Mouse (Mus musculus): ENCODE results near the gene Cerk.
"Not testable (repeated sequence)": the region's sequence is repeated elsewhere in the genome, so short reads cannot be mapped to it uniquely, and the experiment has no call there.

Gene Cerk

DNA sequence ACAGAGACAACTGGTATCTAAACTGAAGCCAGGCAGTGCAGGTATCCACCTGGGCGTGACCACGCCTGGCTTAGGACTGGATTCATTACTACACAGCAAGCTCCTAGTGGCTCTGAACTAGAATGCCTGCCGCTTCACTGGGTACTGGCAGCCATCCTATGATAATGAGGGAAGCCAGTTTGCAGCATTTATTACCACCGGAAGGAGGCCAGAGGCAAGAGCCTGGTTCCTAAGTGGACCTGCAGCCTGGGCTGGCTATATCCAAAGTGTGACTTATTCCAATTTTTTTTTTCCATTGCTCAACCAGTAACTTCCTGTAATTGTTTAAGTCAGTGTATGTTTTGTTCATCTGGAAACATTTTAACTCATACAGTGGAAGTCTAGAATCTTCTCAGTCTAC, 20.4 kb upstream of the Cerk start:
- no peak for DNase-seq (ENCODE audit: low spot score)

DNA sequence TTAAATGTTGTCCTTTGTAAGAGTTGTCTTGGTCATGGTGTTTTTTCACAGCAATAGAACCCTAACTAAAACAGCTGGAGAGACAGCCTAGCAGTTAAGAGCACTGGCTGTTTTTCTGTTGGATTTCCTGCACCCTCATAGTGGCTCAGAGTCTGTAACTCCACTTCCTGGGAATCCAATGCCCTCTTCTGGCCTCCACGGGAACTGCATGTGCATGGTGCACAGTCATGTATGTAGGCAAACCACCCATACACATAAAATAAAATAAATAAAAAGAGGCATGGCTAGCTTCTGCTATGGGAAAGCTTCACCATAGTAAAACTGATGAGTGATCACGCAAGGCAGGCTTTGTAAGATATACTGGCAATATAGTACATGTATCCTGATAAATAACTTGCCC, 19.4 kb upstream of the Cerk start:
- peak; percentile 30 for DNase-seq (ENCODE audit: low spot score)

DNA sequence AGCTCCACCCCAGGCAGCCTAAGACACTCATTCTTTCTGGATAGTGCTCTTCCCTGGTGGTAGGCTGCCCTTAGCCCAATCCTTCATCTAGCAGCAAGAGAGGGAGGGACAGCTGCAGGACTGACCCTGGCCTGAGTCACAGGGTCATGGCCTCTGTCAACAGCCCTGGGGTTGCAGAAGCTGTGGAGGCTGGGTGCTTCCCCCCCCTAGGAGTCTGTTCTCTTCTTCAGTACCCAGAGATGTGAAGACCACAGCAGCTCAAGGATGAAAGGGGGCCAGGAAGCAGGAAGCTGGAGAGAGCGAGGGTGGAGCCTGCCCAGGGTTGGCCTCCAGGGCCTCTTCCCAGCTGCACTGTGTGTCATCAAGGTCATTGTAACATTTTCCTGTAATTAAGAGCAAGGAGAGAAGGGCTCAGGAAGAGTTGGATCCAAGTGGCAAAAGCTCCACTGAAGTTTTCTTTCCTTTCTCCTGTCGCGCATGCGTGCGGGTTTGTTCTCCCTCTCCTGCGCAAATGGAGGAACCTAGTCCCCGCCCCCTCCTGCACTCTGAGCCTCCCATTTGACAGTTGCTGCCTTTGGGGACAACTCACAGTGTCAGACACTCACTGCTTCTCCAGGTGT, 18.1 kb upstream of the Cerk start:
- peak; percentile 51 for DNase-seq (ENCODE audit: low spot score)

DNA sequence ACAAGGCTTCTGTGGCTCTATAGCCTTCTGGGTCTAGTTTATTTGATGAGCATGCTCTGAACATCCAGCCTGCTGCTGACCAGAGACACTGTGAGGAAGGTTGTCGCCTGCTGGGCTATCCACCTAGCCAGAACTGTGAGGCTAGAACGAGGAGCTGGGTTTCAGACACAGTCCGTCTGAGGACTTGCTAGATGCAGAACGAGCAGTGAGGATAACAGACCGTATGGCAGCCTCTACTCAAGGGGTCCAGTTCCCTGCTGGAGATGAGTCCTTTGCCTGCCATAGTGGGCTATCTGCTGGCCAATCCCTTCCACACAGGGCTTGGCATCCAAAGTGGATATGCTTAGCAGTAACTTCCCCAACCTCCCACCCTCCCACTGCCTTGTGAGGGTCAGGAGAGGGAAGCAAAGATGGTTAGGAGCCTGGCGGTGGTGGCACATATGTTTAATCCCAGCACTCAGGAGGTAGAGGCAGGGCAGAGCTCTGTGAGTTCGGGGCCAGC, 17.4 kb upstream of the Cerk start:
- no peak for DNase-seq (ENCODE audit: low spot score)

DNA sequence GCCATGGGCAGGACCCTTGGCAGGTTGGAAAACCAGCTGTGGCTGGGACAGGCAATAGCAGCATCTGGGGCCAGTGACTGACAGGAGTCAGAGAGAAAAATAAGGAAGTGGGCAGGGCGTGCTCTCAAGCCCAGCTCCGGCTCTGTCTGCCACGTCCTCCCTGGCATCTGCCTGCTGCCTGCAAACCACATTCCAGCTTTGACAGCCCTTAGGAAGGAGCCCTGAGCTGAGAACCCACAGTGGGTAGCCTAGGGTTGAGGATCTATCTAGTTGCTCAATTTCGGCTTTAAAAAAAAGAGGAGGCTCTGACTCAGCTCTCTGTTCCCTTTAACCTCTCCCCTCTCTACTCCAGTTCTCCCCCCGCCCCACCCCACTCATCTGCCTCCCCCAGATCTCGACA, 16.7 kb upstream of the Cerk start:
- DNase-seq (ENCODE audit: low spot score) = no peak

GRCm38 (mm10) chr15:86201696-86202330, 15.9 kb upstream of the Cerk start:
- DNase-seq (ENCODE audit: low spot score) = no peak

DNA sequence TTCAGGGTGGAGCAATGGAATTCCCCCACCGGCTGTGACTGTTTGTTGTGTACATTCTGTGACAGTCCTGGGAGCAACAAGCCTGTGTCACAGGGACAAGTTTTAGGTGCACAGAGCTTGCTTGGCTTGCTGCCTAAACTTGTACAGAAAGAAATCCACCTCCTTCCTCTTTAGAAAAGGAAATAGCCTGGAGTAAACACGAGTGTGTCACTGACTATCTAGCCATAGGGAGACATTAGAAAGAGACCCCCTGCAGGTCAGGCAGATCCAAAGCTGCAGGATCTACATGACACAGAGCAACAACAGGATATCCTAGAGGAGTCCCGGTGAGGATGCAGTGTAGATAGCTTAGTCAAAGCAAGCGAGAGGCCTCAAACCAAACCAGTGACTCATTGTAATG, 15.2 kb upstream of the Cerk start:
- DNase-seq (ENCODE audit: low spot score) = no peak

DNA sequence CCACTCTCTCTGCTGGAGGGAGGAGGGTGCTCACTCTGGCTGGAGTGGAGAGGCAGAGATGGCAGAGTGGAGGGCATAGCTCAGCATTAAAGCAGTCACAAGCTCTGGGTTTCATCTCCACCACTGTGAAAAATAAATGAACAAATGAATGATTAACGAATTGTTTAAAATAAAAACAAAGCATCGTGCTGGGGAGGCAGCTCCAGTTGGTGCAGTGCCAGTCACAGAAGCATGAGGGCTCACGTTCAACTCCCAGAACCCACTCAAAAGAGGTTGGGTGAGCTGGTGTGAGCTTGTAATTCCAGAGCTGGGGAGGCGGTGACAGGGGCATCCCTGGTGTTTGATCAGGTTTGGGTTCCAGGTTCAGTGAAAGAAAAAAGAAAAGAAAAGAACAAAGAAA, 14.2 kb upstream of the Cerk start:
- DNase-seq (ENCODE audit: low spot score) = no peak

- no peak for DNase-seq (ENCODE audit: low spot score)
Observed at GRCm38 (mm10) chr15:86199482-86199881, 13.5 kb upstream of the Cerk start.

DNA sequence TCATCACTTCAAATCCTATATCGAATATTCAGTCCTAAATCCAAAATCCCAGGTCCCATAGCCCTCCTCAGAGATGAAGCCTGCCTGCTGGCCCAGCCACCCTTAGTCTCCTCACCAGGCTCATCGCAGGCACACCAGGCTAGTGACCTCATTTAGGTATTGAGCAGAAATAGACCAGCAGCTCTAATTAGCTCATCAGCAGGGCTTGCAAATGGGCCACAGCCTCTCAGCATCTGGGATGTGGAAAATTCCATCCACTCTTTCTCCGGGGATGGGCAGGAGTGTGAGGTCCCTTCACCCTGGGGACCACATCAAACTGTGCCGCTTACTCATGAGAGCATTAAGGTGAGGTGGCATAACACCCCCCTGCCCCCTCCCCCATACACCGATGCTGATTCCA, 13.1 kb upstream of the Cerk start:
- DNase-seq (ENCODE audit: low spot score) = no peak

DNA sequence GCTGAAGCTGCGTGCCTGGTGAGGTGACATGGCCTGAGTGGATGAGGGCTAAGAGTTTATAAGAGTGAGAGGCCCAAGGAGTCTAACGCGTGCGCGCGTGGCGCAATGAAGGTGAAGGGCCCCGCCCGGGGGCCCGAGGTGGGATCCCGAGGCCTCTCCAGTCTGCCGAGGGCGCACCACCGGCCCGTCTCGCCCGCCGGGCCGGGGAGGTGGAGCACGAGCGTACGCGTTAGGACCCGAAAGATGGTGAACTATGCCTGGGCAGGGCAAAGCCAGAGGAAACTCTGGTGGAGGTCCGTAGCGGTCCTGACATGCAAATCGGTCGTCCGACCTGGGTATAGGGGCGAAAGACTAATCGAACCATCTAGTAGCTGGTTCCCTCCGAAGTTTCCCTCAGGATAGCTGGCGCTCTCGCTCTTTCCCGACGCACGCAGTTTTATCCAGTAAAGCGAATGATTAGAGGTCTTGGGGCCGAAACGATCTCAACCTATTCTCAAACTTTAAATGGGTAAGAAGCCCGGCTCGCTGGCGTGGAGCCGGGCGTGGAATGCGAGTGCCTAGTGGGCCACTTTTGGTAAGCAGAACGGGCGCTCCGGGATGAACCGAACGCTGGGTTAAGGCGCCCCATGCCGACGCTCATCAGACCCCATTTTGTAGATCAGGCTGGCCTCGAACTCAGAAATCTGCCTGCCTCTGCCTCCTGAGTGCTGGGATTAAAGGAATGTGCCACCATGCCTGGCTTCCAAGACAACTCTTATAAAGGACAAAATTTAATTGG, 8.9 kb upstream of the Cerk start:
- not testable (repeated sequence) for DNase-seq (ENCODE audit: low spot score)

GRCm38 (mm10) chr15:86191933-86192332, 6.0 kb upstream of the Cerk start:
- DNase-seq (ENCODE audit: low spot score) = no peak

GRCm38 (mm10) chr15:86191505-86191904, 5.6 kb upstream of the Cerk start:
- DNase-seq (ENCODE audit: low spot score) = no peak

- no peak for DNase-seq (ENCODE audit: low spot score)
Observed at GRCm38 (mm10) chr15:86190387-86190786, 4.4 kb upstream of the Cerk start.

DNA sequence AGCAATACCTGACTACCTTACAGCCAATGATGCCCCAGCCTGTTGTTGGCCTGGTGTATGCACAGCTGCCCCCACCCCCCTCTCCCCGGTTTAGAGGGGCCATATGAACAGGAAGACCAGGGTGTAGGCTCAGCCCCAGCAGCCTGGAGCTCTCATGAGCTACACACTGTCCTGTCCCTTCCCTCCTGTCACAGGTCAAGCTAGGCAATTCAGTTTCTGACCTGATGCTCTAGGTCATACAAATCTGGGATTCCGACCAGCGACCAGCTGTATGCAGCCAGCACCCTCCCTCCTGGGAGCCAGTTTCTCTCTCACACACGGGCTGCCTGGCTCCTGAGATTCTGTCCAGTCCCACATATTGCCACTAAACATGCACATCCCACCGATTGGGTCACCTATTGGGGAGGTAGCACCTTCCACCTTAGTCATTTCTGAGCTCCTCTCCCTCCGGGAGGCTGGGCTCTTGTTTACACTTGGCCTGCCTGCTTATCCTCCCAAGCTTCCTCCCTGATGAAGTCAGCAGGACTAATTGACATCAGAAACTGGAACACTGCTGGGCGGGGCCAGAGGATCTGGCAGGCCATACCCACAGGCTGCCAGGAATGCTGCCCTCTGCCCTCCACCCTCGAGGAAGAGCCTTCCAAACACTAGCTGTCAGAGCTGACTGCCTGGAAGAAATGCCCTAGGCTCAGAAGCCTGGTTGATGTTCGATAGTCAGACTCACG, 3.0 kb upstream of the Cerk start:
- DNase-seq (ENCODE audit: low spot score) = peak; percentile 81

- DNase-seq (ENCODE audit: low spot score) = no peak
Observed at GRCm38 (mm10) chr15:86188186-86188585, 2.2 kb upstream of the Cerk start.

DNA sequence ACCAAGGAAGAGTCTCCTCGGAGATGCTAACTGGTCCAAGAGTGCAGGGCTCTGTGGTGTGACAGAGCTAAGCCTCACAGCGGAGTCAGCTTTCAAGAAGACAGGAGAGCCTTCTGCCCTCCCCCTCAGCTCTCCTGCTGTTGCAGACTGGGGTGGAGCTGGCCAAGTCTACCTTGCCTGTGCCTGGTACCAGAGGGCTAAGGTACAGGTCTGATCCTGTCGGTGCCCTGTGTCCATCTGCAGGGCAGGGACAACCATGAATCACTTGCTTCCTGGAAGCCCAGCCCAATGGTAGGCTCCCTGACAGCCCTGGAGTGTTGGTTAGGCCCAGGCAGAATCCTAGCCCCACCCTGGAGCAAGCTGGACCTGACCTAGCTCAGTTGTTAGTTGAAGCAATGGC, 745 bp upstream of the Cerk start:
- DNase-seq (ENCODE audit: low spot score) = no peak

- DNase-seq (ENCODE audit: low spot score) = peak; percentile 59
Observed at GRCm38 (mm10) chr15:86184851-86185688, 871 bp downstream of the Cerk start.

DNA sequence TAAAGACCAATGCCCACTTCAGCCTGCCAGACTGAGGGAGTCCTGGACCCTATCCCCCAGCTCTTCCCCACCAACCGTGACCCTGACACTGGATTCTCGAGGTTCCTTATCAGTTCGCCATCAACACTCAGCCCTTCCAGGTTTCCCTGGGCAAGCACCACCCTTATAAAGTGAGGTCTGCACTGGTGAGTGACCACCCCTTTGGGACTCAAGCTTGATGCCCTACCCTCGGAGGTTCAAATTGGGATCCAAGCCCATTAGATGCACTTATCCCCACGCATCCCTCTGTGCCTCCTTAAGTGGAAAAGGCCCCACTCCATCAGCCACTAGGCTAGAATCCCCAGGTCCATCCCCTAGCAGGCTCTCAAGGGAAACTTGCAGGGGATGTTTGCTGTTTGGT, 1.9 kb downstream of the Cerk start:
- DNase-seq (ENCODE audit: low spot score) = no peak

GRCm38 (mm10) chr15:86183484-86183883, 2.5 kb downstream of the Cerk start:
- no peak for DNase-seq (ENCODE audit: low spot score)

DNA sequence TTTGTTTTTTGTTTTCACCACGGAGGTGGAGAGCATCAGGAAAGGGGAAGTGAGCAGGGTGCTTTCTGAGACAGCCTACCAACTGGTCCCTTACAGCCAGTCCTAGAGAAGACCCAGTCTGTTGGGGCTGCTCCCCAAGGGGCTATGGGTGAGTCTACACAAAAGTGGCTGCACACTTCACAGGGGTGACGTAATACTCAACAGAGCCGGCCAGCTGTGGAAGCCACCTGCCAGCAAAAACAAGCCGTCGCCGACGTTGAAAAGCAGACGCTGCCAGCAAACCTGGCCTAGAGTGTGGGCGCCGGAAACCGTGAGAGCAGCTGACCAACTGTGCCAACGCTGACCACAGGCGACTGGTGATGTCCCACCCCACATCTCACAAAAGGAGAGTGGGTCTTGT, 3.3 kb downstream of the Cerk start:
- no peak for DNase-seq (ENCODE audit: low spot score)
